Mouse (Mus musculus) ES-Bruce4 (cell line): Measurements from ENCODE around the gene Adcy6. TPM values are rescaled to one million over a fixed set of nuclear protein-coding genes. Genes with fewer than 3 reads are reported as not detected.

Source experiments
- H3K27ac ChIP-seq: 2 replicates; pipeline ENCODE4 v1.5.1; 2012; ENCODE audit warnings: low read length, inconsistent platforms; ENCODE audit not compliant: insufficient read depth
- H3K27me3 ChIP-seq: 2 replicates; pipeline ENCODE4 v1.6.1; 2012; ENCODE audit warnings: mild to moderate bottlenecking, low read length, inconsistent platforms; ENCODE audit not compliant: control insufficient read depth, poor library complexity, insufficient read depth, severe bottlenecking
- H3K36me3 ChIP-seq: 2 replicates; pipeline ENCODE4 v1.6.1; 2012; ENCODE audit warnings: inconsistent platforms, mild to moderate bottlenecking, low read length, moderate library complexity; ENCODE audit not compliant: control insufficient read depth, poor library complexity, insufficient read depth, severe bottlenecking
- H3K4me1 ChIP-seq: one replicate; pipeline ENCODE4 v1.8.1; 2011; ENCODE audit warnings: low read length; ENCODE audit not compliant: control insufficient read depth, insufficient read depth
- H3K4me3 ChIP-seq: 2 replicates; pipeline ENCODE4 v1.5.1; 2011; ENCODE audit warnings: low read depth, mild to moderate bottlenecking, low read length
- H3K9ac ChIP-seq: 2 replicates; pipeline ENCODE4 v1.6.1; 2012; ENCODE audit warnings: low read depth, mild to moderate bottlenecking, inconsistent platforms; ENCODE audit not compliant: poor library complexity, severe bottlenecking
- H3K9me3 ChIP-seq: replicated peaks from 2 replicates; pipeline ENCODE4 v1.6.1; 2012; ENCODE audit warnings: mild to moderate bottlenecking, low read length, inconsistent platforms; ENCODE audit not compliant: control insufficient read depth, poor library complexity, insufficient read depth, severe bottlenecking
- CTCF ChIP-seq: IDR thresholded peaks from one replicate; pipeline ENCODE4 v1.8.1; 2011; ENCODE audit warnings: low read depth, low read length
- EP300 ChIP-seq: IDR thresholded peaks from 2 replicates; pipeline ENCODE4 v1.6.1; 2011; ENCODE audit warnings: low read depth, low read length; ENCODE audit not compliant: insufficient read depth
- POLR2A ChIP-seq: IDR thresholded peaks from one replicate; pipeline ENCODE4 v1.8.1; 2011; ENCODE audit warnings: low read length; ENCODE audit not compliant: insufficient read depth
- polyA plus RNA-seq: library from polyadenylated mRNA; stranded (reverse); fragments of >200 nt; gene quantifications from 2 replicates; pipeline ENCODE4 v1.2.4, GENCODE M21; 2011; ENCODE audit warnings: low read depth; ENCODE audit not compliant: missing spikeins, insufficient read depth, insufficient read length

Gene Adcy6
- polyA plus RNA-seq, 1 experiment: 12.5 TPM

DNA sequence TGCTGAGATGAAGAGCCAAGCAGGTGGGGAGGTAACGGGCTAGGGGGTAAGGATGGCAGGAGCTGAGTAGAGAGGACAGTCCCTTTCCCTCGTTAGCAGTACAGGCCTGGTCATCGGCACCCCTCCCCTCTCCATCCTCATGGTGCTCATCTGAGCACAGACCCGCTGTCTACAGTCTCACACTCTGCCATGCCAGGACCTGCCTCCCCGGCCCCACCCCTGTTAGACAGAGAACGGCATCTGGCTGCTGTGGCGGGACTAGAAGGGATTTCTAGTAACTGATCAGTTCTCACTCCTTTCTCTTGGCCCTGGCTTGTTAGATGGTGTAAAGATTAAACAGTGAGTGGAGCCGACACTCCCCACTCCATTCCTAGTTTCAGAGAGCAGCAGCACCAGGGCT is 36.9 kb upstream of the Adcy6 start:
- Histone ChIP-seq H3K36me3 (peaks cover 46% of the 10 kb centered on the region), H3K9ac (no peak overlapping the region), H3K27ac (no peak overlapping the region), H3K27me3 (no peaks in the 10 kb centered on the region), H3K9me3 (no peaks in the 10 kb centered on the region), H3K4me3 (no peak overlapping the region), H3K4me1 (peaks cover 1% of the 10 kb centered on the region)
- TF ChIP-seq POLR2A (no peak), EP300 (no peak), CTCF (no peak)

DNA sequence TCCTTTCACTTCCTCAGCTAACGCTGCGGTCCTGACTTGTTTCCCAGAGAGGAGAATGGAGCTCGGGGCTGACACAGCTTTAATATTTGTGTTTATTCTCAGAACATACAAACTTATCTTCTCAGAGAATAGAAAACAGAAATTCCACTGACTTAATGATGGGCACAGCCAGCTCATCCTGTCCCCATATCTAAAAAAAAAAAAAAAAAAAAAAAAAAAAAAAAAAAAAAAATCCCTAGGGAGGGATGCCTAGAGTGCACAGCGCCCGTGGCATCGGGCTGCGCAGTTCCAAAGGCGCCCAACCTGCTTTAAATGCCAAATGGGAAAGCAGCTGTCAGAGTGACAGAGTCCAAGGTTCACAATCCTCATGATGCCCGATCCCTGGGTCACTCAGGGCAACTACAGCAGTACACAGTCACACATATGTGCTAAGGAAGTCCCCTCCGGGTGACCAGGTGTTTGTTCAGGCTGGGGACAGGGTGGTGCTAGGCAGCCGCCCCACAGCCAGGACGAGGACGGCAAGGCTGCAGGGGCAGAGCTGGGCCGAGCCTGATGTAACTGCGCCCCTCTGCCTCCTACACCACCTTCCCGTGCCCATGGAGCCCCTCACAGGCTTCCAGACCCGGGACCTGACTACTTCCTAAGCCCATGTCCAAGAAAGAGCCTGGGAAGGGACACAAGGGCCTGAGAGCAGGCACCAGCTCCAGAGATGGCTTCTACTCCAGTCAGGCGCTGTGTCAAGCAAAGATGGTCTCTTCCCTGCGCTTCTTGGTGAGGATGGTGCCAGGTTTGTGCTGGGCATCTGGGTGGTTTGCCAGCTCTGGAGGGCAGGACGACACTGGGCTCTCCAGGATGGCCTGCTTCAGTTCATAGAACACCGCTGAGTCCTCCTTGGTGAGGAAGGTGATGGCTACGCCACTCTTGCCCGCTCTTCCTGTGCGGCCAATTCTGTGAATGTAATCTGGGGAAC is 35.5 kb upstream of the Adcy6 start:
- peaks cover 36% of the 10 kb centered on the region for H3K36me3 ChIP-seq
- no peak overlapping the region for H3K9ac ChIP-seq
- no peaks in the 10 kb centered on the region for H3K9me3 ChIP-seq
- H3K27me3 ChIP-seq: no peaks in the 10 kb centered on the region
- H3K4me1 ChIP-seq: peaks cover 2% of the 10 kb centered on the region
- no peak overlapping the region for H3K4me3 ChIP-seq
- no peak overlapping the region for H3K27ac ChIP-seq
- TF ChIP-seq CTCF: no peak
- no peak for TF ChIP-seq POLR2A
- no peak for TF ChIP-seq EP300

DNA sequence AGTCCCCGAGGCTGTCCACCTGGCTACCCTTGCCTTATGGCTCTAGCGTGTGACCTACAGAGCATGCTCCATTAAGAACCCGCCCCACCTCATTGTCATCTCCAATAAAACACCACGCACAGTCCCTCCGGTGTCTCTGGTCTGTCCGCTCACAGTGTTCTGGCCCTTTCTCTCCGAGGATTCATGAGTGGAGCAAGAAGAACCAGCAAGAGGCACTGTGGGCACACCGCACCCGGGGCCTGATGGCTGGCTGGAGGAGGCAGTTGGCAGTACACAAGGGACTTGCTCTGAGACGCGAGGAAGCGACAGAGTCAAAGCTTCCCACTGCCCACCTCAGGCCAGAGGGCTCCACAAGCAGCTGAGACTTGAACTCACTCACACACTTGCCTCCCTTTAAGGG is 34.5 kb upstream of the Adcy6 start:
- peaks cover 4% of the 10 kb centered on the region for H3K4me1 ChIP-seq
- H3K27me3 ChIP-seq: no peaks in the 10 kb centered on the region
- H3K9ac ChIP-seq: no peak overlapping the region
- TF ChIP-seq POLR2A (no peak), EP300 (no peak), CTCF (no peak)
- H3K27ac ChIP-seq: no peak overlapping the region
- H3K36me3 ChIP-seq: peaks cover 26% of the 10 kb centered on the region
- no peaks in the 10 kb centered on the region for H3K9me3 ChIP-seq
- peak overlapping the region; percentile 3; the same call in 1 of the 2 replicates for H3K4me3 ChIP-seq

DNA sequence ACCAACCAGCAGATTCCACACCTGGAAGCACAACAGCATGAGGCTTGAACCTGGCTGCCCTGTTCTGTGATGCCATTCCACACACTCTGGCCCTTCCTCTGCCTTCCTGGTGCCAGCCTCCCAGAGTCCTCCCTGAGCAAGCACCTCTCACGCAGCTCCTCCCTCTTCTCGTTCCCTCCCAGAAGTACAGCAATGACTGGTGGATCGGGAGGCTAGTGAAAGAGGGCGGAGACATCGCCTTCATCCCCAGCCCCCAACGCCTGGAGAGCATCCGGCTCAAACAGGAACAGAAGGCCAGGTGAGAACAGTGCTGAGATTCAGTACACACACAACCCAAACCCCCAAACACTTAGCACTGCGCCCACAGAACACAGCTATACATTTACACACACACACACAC is 30.3 kb upstream of the Adcy6 start:
- Histone ChIP-seq H3K36me3 (no peaks in the 10 kb centered on the region; the same call in 1 of the 2 replicates), H3K4me3 (no peak overlapping the region), H3K27me3 (no peaks in the 10 kb centered on the region), H3K9me3 (no peaks in the 10 kb centered on the region), H3K9ac (no peak overlapping the region), H3K27ac (no peak overlapping the region), H3K4me1 (peaks cover 10% of the 10 kb centered on the region)
- peak; percentile 51; the same call in 1 of the 2 replicates for TF ChIP-seq EP300
- no peak for TF ChIP-seq CTCF

DNA sequence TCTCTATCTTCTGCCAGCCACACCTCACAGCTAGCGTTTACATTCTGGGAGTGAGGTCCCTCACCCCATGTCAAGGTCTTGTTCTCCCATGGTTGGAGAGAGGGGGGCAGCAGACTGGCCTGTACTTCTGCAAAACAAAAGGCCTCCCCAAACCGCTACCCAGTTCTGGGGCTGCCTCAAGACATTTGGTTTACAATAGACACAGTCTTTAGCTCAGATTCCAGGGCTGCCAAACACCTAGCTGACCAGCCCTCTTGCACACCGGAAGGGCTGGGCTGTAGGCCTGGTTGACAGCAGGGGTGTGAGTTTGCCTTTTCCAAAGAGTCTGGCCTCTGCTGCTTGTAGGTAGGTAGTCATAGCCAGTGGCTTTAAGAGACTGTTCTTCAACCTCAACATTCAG is 27.3 kb upstream of the Adcy6 start:
- H3K27ac ChIP-seq: no peak overlapping the region
- no peaks in the 10 kb centered on the region for H3K36me3 ChIP-seq
- TF ChIP-seq POLR2A: no peak
- TF ChIP-seq EP300: peak; percentile 72
- peaks cover 10% of the 10 kb centered on the region for H3K4me1 ChIP-seq
- no peaks in the 10 kb centered on the region for H3K27me3 ChIP-seq
- H3K9ac ChIP-seq: no peak overlapping the region
- no peak overlapping the region for H3K4me3 ChIP-seq
- H3K9me3 ChIP-seq: no peaks in the 10 kb centered on the region

DNA sequence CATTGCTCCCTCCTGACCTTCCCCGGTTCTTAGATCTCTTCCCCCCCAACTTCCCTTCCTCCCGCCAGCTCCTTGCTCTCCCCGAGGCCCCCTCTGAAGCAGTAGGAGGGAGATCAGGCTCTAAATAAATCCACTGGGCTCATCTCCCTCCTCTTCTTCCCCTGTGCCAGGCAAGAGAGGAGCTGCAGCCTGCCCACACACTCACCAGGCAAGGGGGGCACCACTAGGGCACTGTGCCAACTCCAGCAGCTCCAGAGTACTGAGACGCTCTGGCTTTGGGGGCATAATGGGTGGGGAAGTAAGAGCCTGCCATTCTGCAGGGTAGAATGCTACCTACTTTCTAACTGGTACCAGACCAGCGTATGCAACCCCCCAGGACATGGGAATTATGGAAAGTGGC is 26.6 kb upstream of the Adcy6 start:
- no peaks in the 10 kb centered on the region for H3K36me3 ChIP-seq
- H3K4me1 ChIP-seq: peaks cover 8% of the 10 kb centered on the region
- H3K27ac ChIP-seq: no peak overlapping the region
- TF ChIP-seq EP300 (no peak), CTCF (no peak), POLR2A (no peak)
- no peaks in the 10 kb centered on the region for H3K9me3 ChIP-seq
- no peak overlapping the region for H3K9ac ChIP-seq
- H3K4me3 ChIP-seq: no peak overlapping the region
- H3K27me3 ChIP-seq: no peaks in the 10 kb centered on the region
